Mouse (Mus musculus) central nervous system, embryonic 11.5 days (tissue): ENCODE results near the gene Snx30. TPM values are rescaled to one million over a fixed set of nuclear protein-coding genes. Genes with fewer than 3 reads are reported as not detected.

Source experiments
- polyA plus RNA-seq: library from polyadenylated mRNA; depleted of rRNA; stranded (reverse); fragments of >200 nt; gene quantifications from 2 replicates; pipeline ENCODE4 v1.2.3, GENCODE M21; 2012; rRNA removed

Snx30 gene
- polyA plus RNA-seq = 8.8 and 8.9 TPM in 2 replicates

DNA sequence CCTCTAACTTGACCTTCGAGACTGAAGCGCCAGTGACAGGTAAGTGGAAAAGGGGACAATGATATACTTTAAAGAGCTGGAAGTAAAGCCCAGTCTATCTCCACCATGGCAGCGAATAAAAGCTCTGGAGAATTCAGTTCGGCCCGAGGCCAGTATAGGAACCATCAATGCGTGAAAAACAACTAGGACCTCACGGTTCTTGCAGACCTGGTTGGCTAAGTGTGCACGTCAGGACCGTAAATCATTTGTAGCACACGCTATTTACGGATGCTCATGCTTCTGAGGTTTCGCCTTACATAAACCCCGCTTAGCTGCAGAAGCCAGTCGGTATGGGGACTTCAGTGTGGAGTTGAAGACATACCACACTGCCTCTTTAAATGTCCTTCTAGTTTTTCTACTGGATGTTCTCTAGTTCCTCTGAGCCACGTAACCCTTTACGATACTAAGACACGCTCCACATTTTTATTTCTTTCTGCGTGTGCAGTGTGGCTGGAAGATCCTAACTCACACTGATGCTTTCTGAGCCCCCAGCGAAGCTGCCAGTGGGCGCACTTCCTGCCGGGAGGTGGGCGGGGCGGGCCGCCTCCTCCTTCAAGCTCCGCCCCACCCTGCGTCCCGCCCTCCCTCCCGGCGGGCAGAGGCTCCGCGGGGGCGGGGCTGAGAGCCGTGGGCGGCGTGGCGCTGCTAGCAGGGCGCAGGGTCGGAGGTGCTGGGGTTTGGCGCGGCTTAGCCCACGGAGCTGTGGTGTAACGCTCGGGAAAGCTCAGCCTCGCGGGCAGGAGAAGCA is at the start of gene Snx30:
Snx30 (plus strand) TSS at position 660 of the 787 bp plus-strand sequence.

DNA sequence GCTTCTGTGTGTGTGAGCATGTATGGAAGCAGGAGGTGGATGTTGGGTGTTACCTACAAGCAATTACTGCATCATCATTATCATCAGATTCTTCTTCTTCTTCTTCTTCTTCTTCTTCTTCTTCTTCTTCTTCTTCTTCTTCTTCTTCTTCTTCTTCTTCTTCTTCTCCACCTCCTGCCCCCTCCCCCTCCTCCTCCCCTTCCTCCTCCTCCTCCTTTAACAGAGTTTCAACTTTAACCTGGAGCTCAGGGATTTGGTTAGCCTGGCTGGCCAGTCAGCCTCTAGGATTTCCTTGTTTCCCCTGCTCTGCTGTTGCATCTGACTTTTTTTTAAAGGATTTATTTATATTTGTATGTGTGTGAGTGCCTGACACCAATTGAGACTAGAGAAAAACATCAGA is 4.2 kb upstream of the Snx30 start, which contains the start of gene Inip:
Inip (minus strand) TSS at position 101 of the 400 bp plus-strand sequence.

DNA sequence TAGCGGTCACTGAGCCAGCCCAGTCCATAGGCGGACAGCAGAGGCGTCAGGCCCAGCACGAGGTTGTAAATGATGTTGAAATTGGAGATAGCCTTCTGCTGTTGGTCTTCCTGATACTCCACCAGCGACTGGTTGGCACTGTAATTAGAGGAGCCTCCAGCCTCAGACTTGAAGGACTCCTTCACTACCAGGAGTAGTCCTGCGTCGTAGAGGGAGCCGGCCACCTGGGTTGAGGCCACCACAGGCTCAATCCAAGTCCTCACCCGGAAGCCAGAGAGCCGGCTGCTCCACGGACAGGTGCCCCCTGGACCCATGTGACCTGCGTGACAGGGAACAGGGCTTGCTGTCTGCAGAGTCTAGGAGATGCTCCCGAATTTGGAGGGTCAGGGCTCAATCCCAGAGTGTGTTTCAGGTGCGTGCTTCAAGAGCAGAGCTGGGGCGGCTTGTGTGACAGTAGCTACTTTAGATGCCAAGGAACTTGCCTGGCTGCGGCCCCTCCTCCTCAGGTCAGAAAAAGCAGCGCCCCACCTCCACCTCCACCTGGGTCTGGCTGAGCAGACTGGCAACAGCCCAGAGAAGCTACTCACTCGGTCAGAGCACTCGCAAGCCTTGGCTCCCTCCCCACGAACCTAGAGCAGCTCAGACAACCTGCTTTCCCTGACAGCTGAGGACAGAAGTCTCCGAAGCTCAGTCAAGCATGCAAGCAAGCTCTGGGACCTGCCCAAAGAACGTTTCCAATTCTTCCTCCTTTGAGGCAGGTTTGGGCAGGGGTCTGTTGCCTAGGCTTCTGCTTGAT is 109.2 kb downstream of the Snx30 start, which contains the start of gene Slc46a2:
Slc46a2 (minus strand) TSS at position 449 of the 796 bp plus-strand sequence.

Other genes with a start within 250 kb of the Snx30 start
- 21.2 and 22.0 TPM in 2 replicates for gene Hsdl2, start 224.3 kb upstream of the Snx30 start, polyA plus RNA-seq
- 12.6 and 19.2 TPM in 2 replicates for gene E130308A19Rik, start 179.6 kb upstream of the Snx30 start, polyA plus RNA-seq
- gene Inip, start 4.3 kb upstream of the Snx30 start, polyA plus RNA-seq = 34.3 and 39.9 TPM in 2 replicates
- gene Slc46a2, start 109.2 kb downstream of the Snx30 start, polyA plus RNA-seq = not detected in 2 replicates
- not detected in 2 replicates for gene Mup4, start 154.9 kb downstream of the Snx30 start, polyA plus RNA-seq
- gene Mup6, start 158.5 kb downstream of the Snx30 start, polyA plus RNA-seq = not detected in 2 replicates